Mouse (Mus musculus) liver, postnatal 0 days (tissue): ENCODE results near the gene Mapk12. TPM values are rescaled to one million over a fixed set of nuclear protein-coding genes. Genes with fewer than 3 reads are reported as not detected.

Source experiments
- ATAC-seq: fragments of 200-750 bp; cut with Nextera tagmentation; 2 replicates; pipeline ENCODE4 v1.8.0; 2017; ENCODE audit warnings: mild to moderate bottlenecking, moderate library complexity
- DNase-seq: peaks from one replicate; pipeline ENCODE4 v3.0.0-alpha.2; 2016
- H3K27ac ChIP-seq: fragments of 300-500 bp; sonication (generic); 2 replicates; pipeline ENCODE4 v1.5.1; 2014; ENCODE audit warnings: antibody characterized with exemption, moderate library complexity, mild to moderate bottlenecking, low read depth
- H3K27me3 ChIP-seq: fragments of 300-500 bp; sonication (generic); 2 replicates; pipeline ENCODE4 v1.6.1; 2014; ENCODE audit warnings: low read length, control low read depth, mixed read lengths; ENCODE audit not compliant: insufficient read depth
- H3K36me3 ChIP-seq: fragments of 300-500 bp; sonication (generic); replicated peaks from 2 replicates; pipeline ENCODE4 v1.6.1; 2014; ENCODE audit warnings: mild to moderate bottlenecking, control low read depth, low read length, moderate library complexity, mixed read lengths; ENCODE audit not compliant: insufficient read depth
- H3K4me1 ChIP-seq: fragments of 300-500 bp; sonication (generic); 2 replicates; pipeline ENCODE4 v1.6.1; 2014; ENCODE audit warnings: antibody characterized with exemption, mild to moderate bottlenecking, control low read depth; ENCODE audit not compliant: insufficient read depth
- H3K4me2 ChIP-seq: fragments of 300-500 bp; sonication (generic); 2 replicates; pipeline ENCODE4 v1.6.1; 2014; ENCODE audit warnings: low read depth, mild to moderate bottlenecking, low read length, moderate library complexity, mixed read lengths
- H3K4me3 ChIP-seq: fragments of 300-500 bp; sonication (generic); 2 replicates; pipeline ENCODE4 v1.5.1; 2014; ENCODE audit warnings: low read depth, low read length
- H3K9ac ChIP-seq: fragments of 300-500 bp; sonication (generic); replicated peaks from 2 replicates; pipeline ENCODE4 v1.6.1; 2014; ENCODE audit warnings: mild to moderate bottlenecking, moderate library complexity
- H3K9me3 ChIP-seq: fragments of 300-500 bp; sonication (generic); 2 replicates; pipeline ENCODE4 v1.6.1; 2016; ENCODE audit warnings: mild to moderate bottlenecking, control low read depth, low read length, mixed read lengths
- CTCF ChIP-seq: sonication (generic); IDR thresholded peaks from 2 replicates; pipeline ENCODE4 v1.5.1; 2016; ENCODE audit warnings: antibody characterized with exemption, low read depth
- EP300 ChIP-seq: IDR thresholded peaks from 2 replicates; pipeline ENCODE4 v1.6.1; 2016; ENCODE audit warnings: antibody characterized with exemption, low read depth, mild to moderate bottlenecking
- WGBS: fragments of 180-500 bp; shearing (Covaris S2); extraction: QIAGEN DNeasy Blood & Tissue Kit; methylation state at CpG from one replicate; pipeline ENCODE4 v1.1.7; 2014; ENCODE audit not compliant: insufficient replicate concordance; 5-methylcytosine and 5-hydroxymethylcytosine counted together
- polyA plus RNA-seq: library from polyadenylated mRNA; unstranded; fragments of >200 nt; fragmentation: Nextera tagmentation; extraction: Ambion mirVana; gene quantifications from 2 replicates; pipeline ENCODE4 v1.2.1, GENCODE M21; 2015

Gene Mapk12
- polyA plus RNA-seq, 1 experiment from 2014 or later, result 2.4 TPM

- peak within 1 kb of the TSS; percentile 56 for H3K4me3 ChIP-seq
- no peaks in the 10 kb centered on the region for H3K36me3 ChIP-seq
- peak within 1 kb of the TSS; percentile 55 for H3K9ac ChIP-seq
- peak; percentile 92 for ATAC-seq
- peak within 1 kb of the TSS; percentile 81 for H3K4me2 ChIP-seq
- peaks cover 19% of the 10 kb centered on the region for H3K4me1 ChIP-seq
- H3K27ac ChIP-seq, result peak within 1 kb of the TSS; percentile 64
- no peaks in the 10 kb centered on the region for H3K9me3 ChIP-seq
- no peak for TF ChIP-seq EP300
- TF ChIP-seq CTCF, result peak; percentile 98
- WGBS, result 3% methylated on average over 36 of the region's 36 CpGs
- H3K27me3 ChIP-seq, result no peaks in the 10 kb centered on the region
- DNase-seq, result peak; percentile 88
These were observed 11.8 kb downstream of the Mapk12 start, which contains the start of gene Hdac10 for GRCm38 (mm10) chr15:89128382-89129350. Hdac10 (minus strand) TSS chr15:89128700.

- TF ChIP-seq CTCF, result no peak
- TF ChIP-seq EP300, result no peak
These were observed 13.1 kb downstream of the Mapk12 start for GRCm38 (mm10) chr15:89127364-89127940.

GRCm38 (mm10) chr15:89126622-89127021, 13.9 kb downstream of the Mapk12 start:
- 82% methylated on average over 8 of the region's 8 CpGs for WGBS
- no peaks in the 10 kb centered on the region for H3K36me3 ChIP-seq
- no peaks in the 10 kb centered on the region for H3K9me3 ChIP-seq
- DNase-seq, result no peak
- peaks cover 26% of the 10 kb centered on the region for H3K4me1 ChIP-seq
- no peak overlapping the region for H3K27ac ChIP-seq
- H3K4me3 ChIP-seq, result no peak overlapping the region
- no peak overlapping the region for H3K9ac ChIP-seq
- ATAC-seq, result no peak
- H3K27me3 ChIP-seq, result no peaks in the 10 kb centered on the region
- TF ChIP-seq CTCF (no peak), EP300 (no peak)
- H3K4me2 ChIP-seq, result no peak overlapping the region

More at GRCm38 (mm10) chr15:89127364-89127940, 13.1 kb downstream of the Mapk12 start:
- H3K9ac ChIP-seq, result peak overlapping the region; percentile 55
- H3K27ac ChIP-seq, result no peak overlapping the region
- H3K36me3 ChIP-seq, result no peaks in the 10 kb centered on the region
- H3K9me3 ChIP-seq, result no peaks in the 10 kb centered on the region
- H3K4me2 ChIP-seq, result peak overlapping the region; percentile 81
- ATAC-seq (no peak), DNase-seq (no peak)
- H3K4me3 ChIP-seq, result no peak overlapping the region
- H3K4me1 ChIP-seq, result peaks cover 24% of the 10 kb centered on the region
- H3K27me3 ChIP-seq, result no peaks in the 10 kb centered on the region
- whole genome bisulfite sequencing, result 67% methylated on average over 8 of the region's 8 CpGs

- TF ChIP-seq CTCF (no peak), EP300 (no peak)
- no peak overlapping the region for H3K9ac ChIP-seq
- no peaks in the 10 kb centered on the region; the same call in 1 of the 2 replicates for H3K36me3 ChIP-seq
- ATAC-seq (no peak), DNase-seq (no peak)
- H3K9me3 ChIP-seq, result no peaks in the 10 kb centered on the region
- peaks cover 31% of the 10 kb centered on the region for H3K4me1 ChIP-seq
- no peak overlapping the region for H3K4me3 ChIP-seq
- no peak overlapping the region for H3K27ac ChIP-seq
- WGBS, result 92% methylated on average over 9 of the region's 9 CpGs
- no peaks in the 10 kb centered on the region for H3K27me3 ChIP-seq
- no peak overlapping the region for H3K4me2 ChIP-seq
These were observed 15.2 kb downstream of the Mapk12 start for GRCm38 (mm10) chr15:89125351-89125750.

GRCm38 (mm10) chr15:89124312-89124711, 16.2 kb downstream of the Mapk12 start:
- Histone ChIP-seq H3K9me3 (no peaks in the 10 kb centered on the region), H3K4me2 (no peak overlapping the region), H3K36me3 (no peaks in the 10 kb centered on the region; the same call in 1 of the 2 replicates), H3K4me1 (peaks cover 35% of the 10 kb centered on the region), H3K27ac (no peak overlapping the region), H3K27me3 (no peaks in the 10 kb centered on the region), H3K4me3 (no peak overlapping the region), H3K9ac (no peak overlapping the region)
- WGBS, result 79% methylated on average over 3 of the region's 3 CpGs
- no peak for ATAC-seq
- no peak for DNase-seq
- TF ChIP-seq EP300 (no peak), CTCF (no peak)

GRCm38 (mm10) chr15:89123595-89123994, 16.9 kb downstream of the Mapk12 start:
- WGBS, result 48% methylated on average over 11 of the region's 11 CpGs
- H3K27me3 ChIP-seq, result no peaks in the 10 kb centered on the region
- H3K36me3 ChIP-seq, result peaks cover 2% of the 10 kb centered on the region; the same call in 1 of the 2 replicates
- DNase-seq, result no peak
- H3K27ac ChIP-seq, result peak overlapping the region; percentile 62
- no peak for TF ChIP-seq EP300
- TF ChIP-seq CTCF, result peak; percentile 48
- H3K4me1 ChIP-seq, result peaks cover 31% of the 10 kb centered on the region
- H3K9me3 ChIP-seq, result no peaks in the 10 kb centered on the region
- peak overlapping the region; percentile 95 for H3K4me2 ChIP-seq
- H3K4me3 ChIP-seq, result peak overlapping the region; percentile 95
- H3K9ac ChIP-seq, result peak overlapping the region; percentile 90
- ATAC-seq, result no peak
